Mouse (Mus musculus) midbrain, embryonic 10.5 days (tissue): ENCODE measurements around the gene Slc22a18. TPM values are rescaled to one million over a fixed set of nuclear protein-coding genes. Genes with fewer than 3 reads are reported as not detected.
A peak's percentile ranks its signal among the peaks of the same experiment; 100 is the strongest.

Experiments
- DNase-seq: peaks from one replicate; pipeline ENCODE4 v3.0.0-alpha.2; 2017; ENCODE audit warnings: low spot score
- H3K27ac ChIP-seq: fragments of 300-500 bp; sonication (generic); replicated peaks from 2 replicates; pipeline ENCODE4 v1.5.1; 2016; ENCODE audit warnings: mild to moderate bottlenecking
- H3K27me3 ChIP-seq: fragments of 300-500 bp; sonication (generic); 2 replicates; pipeline ENCODE4 v1.6.1; 2016; ENCODE audit warnings: low read depth, mild to moderate bottlenecking; ENCODE audit not compliant: poor library complexity, severe bottlenecking
- H3K36me3 ChIP-seq: fragments of 300-500 bp; sonication (generic); 2 replicates; pipeline ENCODE4 v1.6.1; 2016; ENCODE audit warnings: mild to moderate bottlenecking, moderate library complexity
- H3K4me1 ChIP-seq: fragments of 300-500 bp; sonication (generic); 2 replicates; pipeline ENCODE4 v1.6.1; 2016
- H3K4me3 ChIP-seq: fragments of 300-500 bp; sonication (generic); 2 replicates; pipeline ENCODE4 v1.5.1; 2016; ENCODE audit warnings: mild to moderate bottlenecking, moderate library complexity
- H3K9me3 ChIP-seq: fragments of 300-500 bp; sonication (generic); replicated peaks from 2 replicates; pipeline ENCODE4 v1.6.1; 2016; ENCODE audit warnings: mild to moderate bottlenecking
- WGBS: fragments of 180-500 bp; shearing (Covaris S2); methylation state at CpG from one replicate; pipeline ENCODE4 v1.1.7; 2016; 5-methylcytosine and 5-hydroxymethylcytosine counted together
- polyA plus RNA-seq: library from polyadenylated mRNA; unstranded; fragments of >200 nt; fragmentation: Nextera tagmentation; extraction: Ambion mirVana; gene quantifications from 2 replicates; pipeline ENCODE4 v1.2.1, GENCODE M21; 2016

Gene Slc22a18
- polyA plus RNA-seq, 1 experiment from 2014 or later = 0.20 TPM

DNA sequence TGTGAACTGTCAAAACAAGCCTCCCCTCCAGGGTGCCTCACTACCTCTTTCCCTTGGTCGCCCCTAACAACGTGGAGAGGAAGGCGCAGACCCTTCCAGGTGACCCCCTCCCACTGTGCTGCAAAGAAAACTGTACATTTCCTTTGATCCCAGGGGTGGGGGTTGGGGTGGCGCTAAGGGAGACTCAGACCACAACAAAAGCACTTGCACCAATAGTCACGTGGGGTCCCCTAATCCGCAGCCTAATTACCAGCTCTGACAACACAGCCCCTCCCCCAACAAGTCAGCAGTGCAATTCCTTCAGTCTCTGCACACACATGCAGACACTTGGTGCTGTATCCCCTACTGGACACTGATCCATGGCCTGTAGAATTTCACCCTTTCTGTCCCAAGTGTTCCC lies 5.8 kb upstream of the Slc22a18 start:
- no peaks in the 10 kb centered on the region for H3K36me3 ChIP-seq
- H3K4me1 ChIP-seq = peaks cover 60% of the 10 kb centered on the region
- peaks cover 58% of the 10 kb centered on the region for H3K27me3 ChIP-seq
- WGBS = 4% methylated on average over 6 of the region's 6 CpGs
- H3K9me3 ChIP-seq = peaks cover 14% of the 10 kb centered on the region
- peak overlapping the region; percentile 76 for H3K27ac ChIP-seq
- DNase-seq = peak; percentile 61
- peak overlapping the region; percentile 18; the same call in 1 of the 2 replicates for H3K4me3 ChIP-seq

DNA sequence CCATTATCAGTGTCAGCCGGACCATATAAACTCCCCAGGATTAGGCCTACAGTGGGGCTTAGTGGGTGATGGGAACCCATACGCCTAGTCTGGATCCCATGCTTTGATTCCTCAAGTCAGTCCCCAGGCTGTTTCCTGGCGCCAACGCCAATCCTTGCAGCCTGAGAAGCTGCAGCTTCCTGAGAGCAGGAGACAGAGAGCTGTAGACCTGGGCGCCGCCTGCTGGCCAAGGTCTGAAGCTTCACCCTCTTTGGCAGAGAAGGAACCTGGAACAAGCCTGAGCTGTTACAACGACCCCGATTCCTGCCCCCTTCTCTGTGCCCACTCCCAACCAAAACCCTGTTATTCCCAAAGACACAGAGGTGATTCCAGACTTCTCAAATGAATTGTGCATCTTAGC lies 3.6 kb upstream of the Slc22a18 start:
- 26% methylated on average over 8 of the region's 8 CpGs for WGBS
- no peak overlapping the region for H3K4me3 ChIP-seq
- H3K9me3 ChIP-seq = peaks cover 4% of the 10 kb centered on the region
- peak; percentile 80 for DNase-seq
- H3K27me3 ChIP-seq = peaks cover 39% of the 10 kb centered on the region
- no peaks in the 10 kb centered on the region for H3K36me3 ChIP-seq
- H3K4me1 ChIP-seq = peaks cover 44% of the 10 kb centered on the region
- H3K27ac ChIP-seq = 0 out of 2 replicates have a peak overlapping the region, but pooled peaks have one; percentile 19

DNA sequence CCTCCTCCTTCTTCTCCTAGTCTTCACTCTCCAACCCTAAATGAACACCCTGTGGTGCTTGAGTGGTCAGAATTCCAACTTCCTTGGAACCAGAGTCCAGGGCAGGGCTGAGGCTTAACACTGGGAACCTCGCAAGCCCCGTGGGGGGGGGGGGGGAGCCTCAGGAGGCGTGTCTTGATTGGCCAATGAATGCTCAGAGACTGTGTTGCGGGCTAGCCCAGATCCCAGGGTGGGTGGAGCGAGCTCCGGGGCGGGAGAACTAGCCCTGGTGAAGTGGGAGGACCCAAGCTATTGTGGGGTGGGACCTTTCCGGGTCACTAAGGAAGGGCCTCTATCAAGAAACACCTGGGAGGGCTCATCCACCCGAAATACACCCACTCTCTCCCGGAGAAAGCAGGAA lies 1.3 kb downstream of the Slc22a18 start:
- peaks cover 8% of the 10 kb centered on the region; the same call in 1 of the 2 replicates for H3K27me3 ChIP-seq
- H3K4me3 ChIP-seq = no peak overlapping the region
- H3K36me3 ChIP-seq = no peaks in the 10 kb centered on the region
- WGBS = 27% methylated on average over 10 of the region's 10 CpGs
- H3K9me3 ChIP-seq = no peaks in the 10 kb centered on the region
- DNase-seq = no peak
- H3K27ac ChIP-seq = no peak overlapping the region
- peaks cover 7% of the 10 kb centered on the region for H3K4me1 ChIP-seq

DNA sequence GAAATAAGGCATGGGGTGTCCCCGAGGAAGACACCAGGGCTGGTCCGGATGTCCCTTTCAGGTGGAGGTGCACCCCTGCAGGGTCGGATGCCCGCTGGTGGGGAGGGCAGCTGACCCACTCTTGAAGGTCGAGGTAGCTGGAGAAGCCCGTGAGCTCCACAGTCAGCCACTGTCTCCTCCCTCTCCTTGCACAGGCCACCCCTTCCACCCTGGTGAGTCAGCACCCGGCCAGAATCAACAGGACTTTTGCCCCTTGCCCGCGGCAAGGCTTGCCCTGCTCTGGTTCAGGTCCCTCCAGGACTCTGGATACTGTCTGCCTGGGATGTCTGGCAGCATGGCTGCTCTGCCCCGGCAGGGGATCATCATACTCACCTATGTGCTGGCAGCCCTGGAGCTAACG lies 2.3 kb downstream of the Slc22a18 start:
- Histone ChIP-seq H3K4me1 (peaks cover 5% of the 10 kb centered on the region), H3K4me3 (no peak overlapping the region), H3K27ac (no peak overlapping the region), H3K27me3 (peaks cover 12% of the 10 kb centered on the region), H3K36me3 (no peaks in the 10 kb centered on the region), H3K9me3 (no peaks in the 10 kb centered on the region)
- WGBS = 87% methylated on average over 11 of the region's 11 CpGs
- DNase-seq = no peak

DNA sequence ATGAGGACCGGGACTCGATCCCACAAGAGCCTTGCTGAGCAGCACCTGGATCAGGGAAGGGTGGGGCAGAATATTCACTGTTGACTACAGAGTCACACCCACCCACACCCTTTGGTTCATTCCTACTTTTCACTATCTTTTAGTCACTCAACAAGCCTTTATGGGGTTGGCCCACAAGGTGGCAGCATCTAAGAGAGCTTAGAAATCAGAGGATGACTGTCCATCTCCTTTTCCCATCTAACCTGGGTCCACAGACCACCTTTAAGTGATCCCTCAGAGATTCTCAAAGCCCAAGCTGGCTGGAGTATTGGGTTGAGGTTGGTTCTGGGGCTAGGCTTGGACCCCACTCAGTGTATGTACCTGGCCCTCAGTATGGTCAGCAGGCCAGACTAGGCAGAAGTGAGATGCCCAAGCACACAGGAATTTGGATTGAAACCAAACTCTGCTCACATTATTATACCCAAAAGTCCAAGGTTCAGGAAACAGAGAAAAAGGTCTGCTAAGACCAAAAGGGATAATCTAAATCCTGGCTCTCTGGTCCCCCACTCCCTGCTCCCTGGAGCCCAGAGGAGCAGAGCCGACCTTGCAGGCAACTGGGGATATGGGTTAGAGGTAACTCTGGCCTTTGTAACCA lies 3.3 kb downstream of the Slc22a18 start:
- Histone ChIP-seq H3K36me3 (no peaks in the 10 kb centered on the region), H3K27ac (no peak overlapping the region), H3K4me1 (peaks cover 5% of the 10 kb centered on the region), H3K4me3 (no peak overlapping the region), H3K9me3 (no peaks in the 10 kb centered on the region), H3K27me3 (peaks cover 14% of the 10 kb centered on the region)
- no peak for DNase-seq
- WGBS = 90% methylated on average over 3 of the region's 3 CpGs

DNA sequence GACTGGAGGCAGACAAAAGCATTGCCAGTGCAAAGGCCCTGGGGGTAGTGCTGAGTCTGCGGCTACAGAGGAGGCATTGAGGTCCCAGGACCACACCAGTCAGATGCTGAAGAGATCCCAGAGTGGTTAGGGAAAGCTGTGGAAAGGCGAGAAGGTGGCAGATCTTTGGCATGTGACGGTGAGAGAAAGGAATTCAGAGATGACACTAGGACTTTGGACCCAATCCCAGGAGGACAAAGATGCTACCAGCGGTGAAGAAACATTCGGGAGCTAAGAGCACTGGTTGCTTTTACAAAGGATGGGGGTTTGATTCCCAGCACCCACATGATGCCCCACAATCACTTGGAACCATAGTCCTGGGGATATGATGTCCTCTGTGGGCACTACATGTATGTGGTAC lies 4.3 kb downstream of the Slc22a18 start:
- H3K9me3 ChIP-seq = no peaks in the 10 kb centered on the region
- no peak for DNase-seq
- no peak overlapping the region for H3K27ac ChIP-seq
- peaks cover 13% of the 10 kb centered on the region for H3K4me1 ChIP-seq
- H3K27me3 ChIP-seq = peaks cover 14% of the 10 kb centered on the region
- H3K36me3 ChIP-seq = no peaks in the 10 kb centered on the region
- no peak overlapping the region for H3K4me3 ChIP-seq
- WGBS = 91% methylated on average over 5 of the region's 5 CpGs

DNA sequence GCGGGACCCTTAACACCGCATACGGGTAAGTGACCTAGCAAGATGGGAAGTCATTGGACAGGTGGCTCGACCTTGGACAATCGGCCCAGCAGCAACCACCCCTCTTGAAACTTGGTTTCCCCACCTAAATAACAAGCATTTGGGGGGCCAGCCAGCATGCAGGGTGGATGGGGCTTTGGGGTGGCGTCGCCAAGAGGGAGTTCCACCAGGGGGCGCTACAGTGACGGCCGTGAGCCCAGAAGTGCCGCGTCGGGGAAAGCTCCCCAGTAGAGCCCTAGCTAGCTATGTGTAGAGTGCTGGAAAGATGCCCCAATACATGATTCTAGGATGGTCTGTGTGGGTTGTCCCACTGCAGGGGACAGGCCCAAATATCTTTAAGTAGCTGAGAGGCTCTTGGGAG lies 7.0 kb downstream of the Slc22a18 start:
- peak; percentile 49 for DNase-seq
- Histone ChIP-seq H3K4me3 (no peak overlapping the region), H3K27ac (no peak overlapping the region), H3K9me3 (no peaks in the 10 kb centered on the region), H3K36me3 (no peaks in the 10 kb centered on the region), H3K4me1 (peaks cover 9% of the 10 kb centered on the region), H3K27me3 (peaks cover 14% of the 10 kb centered on the region)
- WGBS = 39% methylated on average over 13 of the region's 13 CpGs

DNA sequence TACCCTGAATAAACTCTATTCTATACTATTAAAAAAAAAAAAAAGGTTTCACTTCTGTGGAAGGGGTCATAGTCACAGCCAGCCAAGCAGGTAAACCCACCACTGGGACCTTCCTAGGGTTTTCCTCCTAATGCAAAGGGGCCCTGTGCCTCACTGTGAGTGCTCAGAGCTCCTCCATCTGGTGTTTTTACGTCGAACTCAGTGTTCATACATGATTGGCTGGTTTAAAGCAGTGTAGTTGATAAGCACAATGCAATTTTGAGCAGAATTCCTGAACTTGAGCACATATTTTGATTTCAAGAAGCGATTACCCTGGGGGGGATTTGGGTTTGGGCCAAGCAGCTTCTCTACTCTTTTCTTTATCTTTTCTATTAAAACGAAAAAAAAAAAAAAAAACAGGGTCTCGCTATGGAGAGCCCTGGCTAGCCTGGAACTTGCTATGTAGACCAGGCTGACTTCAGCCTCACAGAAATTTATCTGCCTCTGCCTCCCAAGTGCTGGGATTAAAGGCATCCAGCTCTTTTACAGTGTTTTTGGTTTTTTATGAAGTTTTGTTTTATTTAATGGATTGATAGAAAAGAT lies 8.4 kb downstream of the Slc22a18 start:
- no peak overlapping the region for H3K4me3 ChIP-seq
- WGBS = 56% methylated on average over 5 of the region's 5 CpGs
- H3K36me3 ChIP-seq = no peaks in the 10 kb centered on the region
- H3K27me3 ChIP-seq = peaks cover 14% of the 10 kb centered on the region
- H3K4me1 ChIP-seq = peaks cover 9% of the 10 kb centered on the region
- no peak overlapping the region for H3K27ac ChIP-seq
- DNase-seq = no peak
- H3K9me3 ChIP-seq = no peaks in the 10 kb centered on the region

DNA sequence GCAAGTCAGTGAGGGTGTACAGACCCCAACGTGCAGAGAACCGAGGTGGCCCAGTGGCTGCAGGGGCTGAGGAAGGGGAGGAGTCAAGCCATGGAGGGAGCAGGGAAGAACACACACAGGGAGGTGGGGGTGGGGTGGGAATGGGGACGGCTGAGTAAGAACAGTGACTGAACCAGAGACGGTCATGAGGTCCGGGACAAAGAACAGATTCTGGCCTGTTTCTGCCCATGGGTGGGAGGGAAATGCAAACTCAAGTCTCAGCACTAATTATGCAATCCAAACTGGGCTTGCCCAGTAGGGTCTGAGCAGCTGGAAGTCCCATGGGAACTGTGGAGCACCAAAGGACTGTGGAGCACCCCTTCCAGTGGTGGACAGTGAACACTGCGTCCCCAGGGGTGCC lies 9.0 kb downstream of the Slc22a18 start:
- Histone ChIP-seq H3K27me3 (peaks cover 14% of the 10 kb centered on the region), H3K4me3 (no peak overlapping the region), H3K36me3 (no peaks in the 10 kb centered on the region), H3K27ac (peak overlapping the region; percentile 58; the same call in 1 of the 2 replicates), H3K4me1 (peaks cover 9% of the 10 kb centered on the region), H3K9me3 (no peaks in the 10 kb centered on the region)
- WGBS = 15% methylated on average over 6 of the region's 6 CpGs
- DNase-seq = no peak

DNA sequence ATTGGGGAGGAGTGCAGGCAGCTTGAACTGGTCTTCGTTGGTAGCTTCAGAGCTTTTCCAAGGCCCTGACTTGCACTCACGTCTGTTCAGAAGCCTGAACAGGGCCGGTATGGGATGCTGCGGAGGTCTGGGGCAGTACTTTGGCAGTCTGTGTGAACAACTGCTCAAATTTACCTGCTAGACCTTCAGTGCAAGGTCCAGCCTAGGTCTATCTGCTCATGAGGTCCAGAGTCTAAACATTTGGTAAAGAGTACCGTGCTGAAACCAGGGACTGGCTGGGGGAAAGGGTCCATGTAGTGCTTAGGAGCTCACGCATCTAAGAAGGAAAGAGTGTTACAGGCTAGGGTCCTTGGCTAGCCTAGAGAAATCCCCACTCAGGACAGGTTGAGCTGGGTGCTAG lies 16.2 kb downstream of the Slc22a18 start:
- H3K4me3 ChIP-seq = no peak overlapping the region
- 86% methylated on average over 6 of the region's 6 CpGs for WGBS
- no peaks in the 10 kb centered on the region for H3K4me1 ChIP-seq
- no peaks in the 10 kb centered on the region for H3K9me3 ChIP-seq
- peaks cover 18% of the 10 kb centered on the region; the same call in 1 of the 2 replicates for H3K27me3 ChIP-seq
- DNase-seq = no peak
- no peaks in the 10 kb centered on the region for H3K36me3 ChIP-seq
- no peak overlapping the region for H3K27ac ChIP-seq

DNA sequence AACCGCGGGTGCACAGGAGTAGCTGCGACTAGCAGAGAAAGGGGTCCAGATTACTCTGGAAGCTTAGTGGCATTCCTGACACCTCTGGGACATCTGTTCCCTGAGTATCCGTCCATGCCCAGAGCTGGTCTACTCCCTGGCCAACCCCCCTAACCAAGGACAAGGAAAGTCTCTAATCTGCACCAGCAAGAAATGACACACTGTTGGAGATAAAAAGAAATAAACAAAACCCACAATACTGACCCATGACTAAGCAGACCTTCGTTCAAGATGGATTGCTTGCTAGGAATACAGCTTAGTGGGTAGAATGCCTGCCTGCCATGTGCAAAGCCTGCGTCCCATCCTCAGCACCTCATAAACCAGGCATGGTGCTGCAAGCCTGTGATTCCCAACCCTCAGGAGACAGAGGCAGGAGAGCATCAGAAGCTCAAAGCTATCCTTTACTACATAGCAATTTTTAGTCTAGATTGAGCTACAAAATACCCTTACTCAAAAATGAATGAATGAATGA lies 20.1 kb downstream of the Slc22a18 start:
- H3K27ac ChIP-seq = no peak overlapping the region
- DNase-seq = no peak
- H3K27me3 ChIP-seq = peaks cover 30% of the 10 kb centered on the region; the same call in 1 of the 2 replicates
- no peak overlapping the region for H3K4me3 ChIP-seq
- no peaks in the 10 kb centered on the region for H3K9me3 ChIP-seq
- WGBS = 87% methylated on average over 6 of the region's 6 CpGs
- H3K4me1 ChIP-seq = no peaks in the 10 kb centered on the region
- H3K36me3 ChIP-seq = no peaks in the 10 kb centered on the region

DNA sequence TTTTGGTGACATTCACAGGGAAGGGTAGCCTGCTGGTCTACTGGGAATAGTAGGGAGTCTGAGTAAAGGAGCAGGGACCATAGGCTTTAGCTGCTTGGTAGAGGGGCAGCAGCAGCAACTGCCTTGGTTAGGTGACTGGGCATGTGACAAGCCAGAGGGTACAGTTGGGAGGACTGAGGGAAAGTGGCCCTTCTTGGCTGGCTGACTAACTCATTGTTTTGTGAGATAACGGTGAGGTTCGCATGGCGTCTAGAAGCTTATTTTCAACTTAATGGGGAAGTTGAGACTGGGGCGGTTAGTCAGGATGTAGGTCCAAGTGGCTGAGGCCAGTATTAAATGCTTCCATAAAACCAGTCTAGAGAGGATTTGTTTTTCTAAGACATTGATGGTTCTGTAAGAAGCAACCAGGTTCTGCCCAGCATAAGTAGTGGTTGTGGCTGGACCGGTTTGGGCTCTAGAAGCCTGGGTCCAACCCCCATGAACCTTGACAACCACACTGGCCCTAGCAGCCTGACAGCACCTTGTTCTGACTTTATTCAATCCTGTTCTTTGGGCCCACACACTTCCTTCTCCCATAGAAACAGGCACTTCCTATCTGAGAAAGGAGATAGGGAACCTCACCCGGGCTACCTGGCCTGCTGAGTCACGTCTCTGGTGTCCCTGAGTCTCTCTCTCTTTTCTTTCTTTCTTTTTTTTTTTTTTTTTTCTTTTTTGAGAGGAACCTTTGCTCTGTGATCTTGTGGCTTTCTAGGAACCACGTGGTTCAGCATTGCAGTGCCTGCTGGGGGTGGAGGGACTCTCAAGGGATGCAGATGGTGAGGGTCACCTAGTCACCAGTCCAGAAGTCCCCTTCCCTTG lies 21.8 kb downstream of the Slc22a18 start:
- no peak overlapping the region for H3K27ac ChIP-seq
- 85% methylated on average over 8 of the region's 8 CpGs for WGBS
- no peaks in the 10 kb centered on the region for H3K9me3 ChIP-seq
- no peak overlapping the region for H3K4me3 ChIP-seq
- no peaks in the 10 kb centered on the region for H3K4me1 ChIP-seq
- H3K27me3 ChIP-seq = peaks cover 35% of the 10 kb centered on the region
- no peaks in the 10 kb centered on the region for H3K36me3 ChIP-seq
- DNase-seq = no peak
